Mouse (Mus musculus) megakaryocyte, embryonic 14.5 days (primary cell): ENCODE measurements at regions not wholly inside any gene's neighbourhood (a gene's known extent, or its start where the extent isn't known, plus 50 kb on each side); places are given as distances from the start of the nearest gene placed in this dataset.

Experiments used
- FLI1 ChIP-seq: IDR thresholded peaks from 2 replicates; pipeline ENCODE4 v1.6.1; 2012; ENCODE audit warnings: low read length, inconsistent platforms, mixed read lengths
- GATA1 ChIP-seq: IDR thresholded peaks from 3 replicates; pipeline ENCODE4 v1.6.1; 2012; ENCODE audit warnings: mixed read lengths, low read length, inconsistent platforms, borderline replicate concordance

DNA sequence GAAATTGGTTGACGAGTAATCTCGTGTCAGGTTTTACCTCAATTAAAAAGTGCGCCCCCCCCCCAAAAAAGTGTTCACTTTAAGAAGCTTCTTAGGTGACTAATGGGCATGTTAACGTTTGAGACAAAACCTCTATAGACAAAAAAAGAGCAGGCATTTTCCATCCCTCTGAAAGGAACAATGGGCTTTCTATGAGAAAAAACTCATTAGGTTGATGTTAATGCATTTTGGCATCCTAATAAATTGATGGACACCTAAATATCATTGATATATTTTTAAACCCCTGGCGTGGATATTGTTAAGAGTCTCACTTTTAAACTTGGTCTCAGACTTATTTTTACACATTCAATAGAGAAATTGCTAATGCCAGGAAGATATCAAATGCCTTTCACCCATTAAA, 98.8 kb downstream of the Gxylt1 start:
- TF ChIP-seq GATA1 (no peak), FLI1 (no peak)
